Mouse (Mus musculus): ENCODE results near the gene Tnnt2. TPM values are rescaled to one million over a fixed set of nuclear protein-coding genes. Genes with fewer than 3 reads are reported as not detected.

Tnnt2 gene
- polyA plus RNA-seq, 1 experiment from 2014 or later: 2.1 TPM

- ATAC-seq (ENCODE audit: low read depth): no peak
- Histone ChIP-seq H3K9ac (replicated peaks; ENCODE audit: low read depth, low read length) (no peak overlapping the region), H3K9me3 (ENCODE audit: control insufficient read depth, low read length) (no peaks in the 10 kb centered on the region), H3K27me3 (ENCODE audit: control insufficient read depth, insufficient read depth, low read length) (no peaks in the 10 kb centered on the region), H3K36me3 (ENCODE audit: control insufficient read depth, insufficient read depth, low read length) (no peaks in the 10 kb centered on the region), H3K4me2 (ENCODE audit: low read depth, low read length) (no peak overlapping the region), H3K4me1 (ENCODE audit: control insufficient read depth, insufficient read depth, low read length) (no peaks in the 10 kb centered on the region), H3K27ac (ENCODE audit: low read depth, low read length) (no peak overlapping the region), H3K4me3 (ENCODE audit: low read depth, low read length) (no peak overlapping the region)
- WGBS: 90% methylated on average over 17 of the region's 17 CpGs
These were observed 11.6 kb downstream of the Tnnt2 start for GRCm38 (mm10) chr1:135847611-135848351.

- no peak overlapping the region for H3K27ac ChIP-seq (ENCODE audit: low read depth, low read length)
- H3K4me1 ChIP-seq (ENCODE audit: control insufficient read depth, insufficient read depth, low read length): no peaks in the 10 kb centered on the region
- H3K27me3 ChIP-seq (ENCODE audit: control insufficient read depth, insufficient read depth, low read length): no peaks in the 10 kb centered on the region
- no peaks in the 10 kb centered on the region for H3K9me3 ChIP-seq (ENCODE audit: control insufficient read depth, low read length)
- H3K9ac ChIP-seq (replicated peaks; ENCODE audit: low read depth, low read length): no peak overlapping the region
- no peak for ATAC-seq (ENCODE audit: low read depth)
- no peak overlapping the region for H3K4me2 ChIP-seq (ENCODE audit: low read depth, low read length)
- 71% methylated on average over 12 of the region's 12 CpGs for WGBS
- no peaks in the 10 kb centered on the region for H3K36me3 ChIP-seq (ENCODE audit: control insufficient read depth, insufficient read depth, low read length)
- H3K4me3 ChIP-seq (ENCODE audit: low read depth, low read length): no peak overlapping the region
These were observed 14.8 kb downstream of the Tnnt2 start for GRCm38 (mm10) chr1:135850722-135851512.

- H3K27ac ChIP-seq (ENCODE audit: low read depth, low read length): no peak overlapping the region
- no peaks in the 10 kb centered on the region for H3K27me3 ChIP-seq (ENCODE audit: control insufficient read depth, insufficient read depth, low read length)
- no peak overlapping the region for H3K4me3 ChIP-seq (ENCODE audit: low read depth, low read length)
- no peak overlapping the region for H3K9ac ChIP-seq (replicated peaks; ENCODE audit: low read depth, low read length)
- WGBS: 41% methylated on average over 13 of the region's 13 CpGs
- no peaks in the 10 kb centered on the region for H3K9me3 ChIP-seq (ENCODE audit: control insufficient read depth, low read length)
- H3K4me2 ChIP-seq (ENCODE audit: low read depth, low read length): no peak overlapping the region
- no peaks in the 10 kb centered on the region for H3K4me1 ChIP-seq (ENCODE audit: control insufficient read depth, insufficient read depth, low read length)
- no peaks in the 10 kb centered on the region for H3K36me3 ChIP-seq (ENCODE audit: control insufficient read depth, insufficient read depth, low read length)
- ATAC-seq (ENCODE audit: low read depth): peak; percentile 67; the same call in 1 of the 2 replicates
These were observed 16.0 kb downstream of the Tnnt2 start for GRCm38 (mm10) chr1:135852044-135852756.

- Histone ChIP-seq H3K4me2 (ENCODE audit: low read depth, low read length) (no peak overlapping the region), H3K27ac (ENCODE audit: low read depth, low read length) (no peak overlapping the region), H3K4me3 (ENCODE audit: low read depth, low read length) (no peak overlapping the region), H3K36me3 (ENCODE audit: control insufficient read depth, insufficient read depth, low read length) (no peaks in the 10 kb centered on the region), H3K4me1 (ENCODE audit: control insufficient read depth, insufficient read depth, low read length) (no peaks in the 10 kb centered on the region), H3K27me3 (ENCODE audit: control insufficient read depth, insufficient read depth, low read length) (no peaks in the 10 kb centered on the region), H3K9me3 (ENCODE audit: control insufficient read depth, low read length) (no peaks in the 10 kb centered on the region), H3K9ac (replicated peaks; ENCODE audit: low read depth, low read length) (no peak overlapping the region)
- ATAC-seq (ENCODE audit: low read depth): no peak
- 85% methylated on average over 4 of the region's 4 CpGs for WGBS
These were observed 17.0 kb downstream of the Tnnt2 start for GRCm38 (mm10) chr1:135853200-135853599.

GRCm38 (mm10) chr1:135854591-135855343 is 18.6 kb downstream of the Tnnt2 start:
- Histone ChIP-seq H3K27ac (ENCODE audit: low read depth, low read length) (no peak overlapping the region), H3K9me3 (ENCODE audit: control insufficient read depth, low read length) (no peaks in the 10 kb centered on the region), H3K27me3 (ENCODE audit: control insufficient read depth, insufficient read depth, low read length) (no peaks in the 10 kb centered on the region), H3K4me2 (ENCODE audit: low read depth, low read length) (no peak overlapping the region), H3K4me1 (ENCODE audit: control insufficient read depth, insufficient read depth, low read length) (no peaks in the 10 kb centered on the region), H3K36me3 (ENCODE audit: control insufficient read depth, insufficient read depth, low read length) (no peaks in the 10 kb centered on the region), H3K9ac (replicated peaks; ENCODE audit: low read depth, low read length) (no peak overlapping the region), H3K4me3 (ENCODE audit: low read depth, low read length) (no peak overlapping the region)
- WGBS: 89% methylated on average over 6 of the region's 6 CpGs
- no peak for ATAC-seq (ENCODE audit: low read depth)

GRCm38 (mm10) chr1:135855344-135855687 is 19.2 kb downstream of the Tnnt2 start:
- WGBS: 96% methylated on average over 1 of the region's 1 CpGs
- ATAC-seq (ENCODE audit: low read depth): no peak
- no peak overlapping the region for H3K9ac ChIP-seq (replicated peaks; ENCODE audit: low read depth, low read length)
- no peak overlapping the region for H3K27ac ChIP-seq (ENCODE audit: low read depth, low read length)
- H3K4me3 ChIP-seq (ENCODE audit: low read depth, low read length): no peak overlapping the region
- no peaks in the 10 kb centered on the region for H3K4me1 ChIP-seq (ENCODE audit: control insufficient read depth, insufficient read depth, low read length)
- H3K4me2 ChIP-seq (ENCODE audit: low read depth, low read length): no peak overlapping the region
- H3K36me3 ChIP-seq (ENCODE audit: control insufficient read depth, insufficient read depth, low read length): no peaks in the 10 kb centered on the region
- no peaks in the 10 kb centered on the region for H3K9me3 ChIP-seq (ENCODE audit: control insufficient read depth, low read length)
- H3K27me3 ChIP-seq (ENCODE audit: control insufficient read depth, insufficient read depth, low read length): no peaks in the 10 kb centered on the region

- Histone ChIP-seq H3K27ac (ENCODE audit: low read depth, low read length) (no peak overlapping the region), H3K9me3 (ENCODE audit: control insufficient read depth, low read length) (no peaks in the 10 kb centered on the region), H3K4me1 (ENCODE audit: control insufficient read depth, insufficient read depth, low read length) (no peaks in the 10 kb centered on the region), H3K9ac (replicated peaks; ENCODE audit: low read depth, low read length) (no peak overlapping the region), H3K36me3 (ENCODE audit: control insufficient read depth, insufficient read depth, low read length) (no peaks in the 10 kb centered on the region), H3K4me2 (ENCODE audit: low read depth, low read length) (no peak overlapping the region), H3K4me3 (ENCODE audit: low read depth, low read length) (no peak overlapping the region), H3K27me3 (ENCODE audit: control insufficient read depth, insufficient read depth, low read length) (no peaks in the 10 kb centered on the region)
- 73% methylated on average over 4 of the region's 4 CpGs for WGBS
- no peak for ATAC-seq (ENCODE audit: low read depth)
These were observed 19.9 kb downstream of the Tnnt2 start for GRCm38 (mm10) chr1:135856070-135856469.

- Histone ChIP-seq H3K27me3 (ENCODE audit: control insufficient read depth, insufficient read depth, low read length) (no peaks in the 10 kb centered on the region), H3K4me3 (ENCODE audit: low read depth, low read length) (no peak overlapping the region), H3K9ac (replicated peaks; ENCODE audit: low read depth, low read length) (no peak overlapping the region), H3K4me2 (ENCODE audit: low read depth, low read length) (no peak overlapping the region), H3K27ac (ENCODE audit: low read depth, low read length) (no peak overlapping the region), H3K36me3 (ENCODE audit: control insufficient read depth, insufficient read depth, low read length) (no peaks in the 10 kb centered on the region), H3K4me1 (ENCODE audit: control insufficient read depth, insufficient read depth, low read length) (no peaks in the 10 kb centered on the region), H3K9me3 (ENCODE audit: control insufficient read depth, low read length) (no peaks in the 10 kb centered on the region)
- ATAC-seq (ENCODE audit: low read depth): no peak
- WGBS: 52% methylated on average over 11 of the region's 11 CpGs
These were observed 21.1 kb downstream of the Tnnt2 start for GRCm38 (mm10) chr1:135857137-135857775.

Data from neural tube, embryonic 14.5 days (tissue).